Mouse (Mus musculus): ENCODE results near the gene Ctla2b.
A peak's percentile ranks its signal among the peaks of the same experiment; 100 is the strongest.
"Not testable (repeated sequence)": the region's sequence is repeated elsewhere in the genome, so short reads cannot be mapped to it uniquely, and the experiment has no call there.

Gene Ctla2b

GRCm38 (mm10) chr13:60897328-60897727 is at the start of gene Ctla2b:
Ctla2b (minus strand) TSS chr13:60897447.
- peak; percentile 73 for DNase-seq

- DNase-seq, result not testable (repeated sequence)
Observed at GRCm38 (mm10) chr13:60941884-60942283, 44.6 kb upstream of the Ctla2b start, which contains the start of gene Tpbpa. Tpbpa (minus strand) TSS chr13:60941984.

- peak; percentile 72 for DNase-seq
Observed at GRCm38 (mm10) chr13:60936500-60936901, 39.3 kb upstream of the Ctla2b start, which contains the start of the genes Gm49391 and Ctla2a. Gm49391 (minus strand) TSS chr13:60936571. Ctla2a (minus strand) TSS chr13:60936625.

GRCm38 (mm10) chr13:60935490-60935889 is 38.2 kb upstream of the Ctla2b start, which contains the start of gene Gm49393:
Gm49393 (minus strand) TSS chr13:60935590.
- not testable (repeated sequence) for DNase-seq

GRCm38 (mm10) chr13:60904780-60905179 is 7.5 kb upstream of the Ctla2b start, which contains the start of gene Tpbpb:
Tpbpb (minus strand) TSS chr13:60904880.
- not testable (repeated sequence) for DNase-seq

- DNase-seq, result not testable (repeated sequence)
Observed at GRCm38 (mm10) chr13:60896794-60897193, 453 bp downstream of the Ctla2b start, which contains the start of gene Gm49392. Gm49392 (minus strand) TSS chr13:60896894.

- DNase-seq, result no peak
Observed at GRCm38 (mm10) chr13:60895406-60896160, 1.7 kb downstream of the Ctla2b start.

GRCm38 (mm10) chr13:60892301-60892700 is 4.9 kb downstream of the Ctla2b start:
- DNase-seq, result no peak

- DNase-seq, result no peak
Observed at GRCm38 (mm10) chr13:60864281-60864680, 33.0 kb downstream of the Ctla2b start, which contains the start of gene 4930486L24Rik. 4930486L24Rik (minus strand) TSS chr13:60864475.

GRCm38 (mm10) chr13:60848241-60849120 is 48.8 kb downstream of the Ctla2b start:
- DNase-seq, result peak; percentile 4

All from kidney, postnatal 14 days (tissue).